Mouse (Mus musculus) liver, adult (tissue): Measurements from ENCODE around the gene Ccdc92.

ENCODE experiments used
- GATA4 ChIP-seq: IDR thresholded peaks from 2 replicates; pipeline ENCODE4 v1.6.1; 2014; ENCODE audit warnings: mild to moderate bottlenecking, low read length; ENCODE audit not compliant: insufficient replicate concordance

Gene Ccdc92

DNA sequence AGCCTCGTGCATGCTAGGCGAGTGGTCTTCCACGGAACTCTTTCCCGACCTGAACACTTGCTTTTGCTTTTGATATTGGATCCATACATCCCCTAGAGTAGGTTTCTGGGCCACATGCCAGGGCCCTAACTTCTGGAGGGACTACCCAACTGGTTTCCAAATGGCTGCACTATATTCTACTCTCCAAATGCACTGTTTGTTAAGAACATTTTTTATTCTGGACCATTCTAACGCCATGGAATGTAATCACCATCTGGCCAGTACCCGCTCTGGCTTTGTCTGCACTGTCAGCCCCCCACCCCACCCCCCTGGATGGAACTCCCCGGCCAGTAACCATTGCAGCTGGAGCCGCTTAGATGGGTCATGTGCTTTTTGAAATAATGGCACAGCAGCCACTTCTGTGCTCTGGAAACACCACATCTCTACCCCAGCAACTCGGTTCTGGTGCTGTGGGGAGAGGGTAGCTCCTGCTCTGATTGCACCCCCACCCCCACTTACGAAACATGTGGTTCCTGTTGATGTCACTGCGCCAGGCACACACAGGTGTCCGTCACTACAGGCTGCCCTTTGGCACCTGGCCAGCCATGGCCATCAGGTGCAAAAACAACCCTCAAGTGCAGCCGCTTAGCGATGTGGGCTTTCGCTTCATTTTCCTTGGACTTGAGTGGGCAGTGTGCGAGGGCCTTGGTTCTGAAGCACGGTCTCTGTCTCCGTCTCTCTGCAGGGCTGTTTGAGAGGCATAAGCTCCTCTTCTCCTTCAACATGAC lies 39.9 kb downstream of the Ccdc92 start:
- no peak for TF ChIP-seq GATA4

DNA sequence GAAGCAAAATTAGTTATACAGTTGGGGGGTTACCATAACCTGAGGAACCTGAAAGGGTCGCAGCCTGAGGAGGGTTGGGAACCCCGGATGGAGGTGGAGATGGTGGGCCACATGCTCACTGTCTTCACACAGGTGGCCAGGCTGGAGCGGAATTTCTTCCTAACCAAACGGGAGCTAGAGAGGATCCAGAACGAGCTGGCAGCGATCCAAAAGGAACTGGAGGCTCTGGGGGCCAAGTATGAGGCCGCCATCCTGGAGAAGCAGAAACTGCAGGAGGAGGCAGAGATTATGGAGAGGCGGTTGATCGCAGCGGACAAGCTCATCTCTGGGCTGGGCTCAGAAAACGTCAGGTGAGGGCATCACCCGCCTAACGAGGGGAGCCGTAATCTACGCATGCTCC lies 45.2 kb downstream of the Ccdc92 start:
- TF ChIP-seq GATA4 = no peak

DNA sequence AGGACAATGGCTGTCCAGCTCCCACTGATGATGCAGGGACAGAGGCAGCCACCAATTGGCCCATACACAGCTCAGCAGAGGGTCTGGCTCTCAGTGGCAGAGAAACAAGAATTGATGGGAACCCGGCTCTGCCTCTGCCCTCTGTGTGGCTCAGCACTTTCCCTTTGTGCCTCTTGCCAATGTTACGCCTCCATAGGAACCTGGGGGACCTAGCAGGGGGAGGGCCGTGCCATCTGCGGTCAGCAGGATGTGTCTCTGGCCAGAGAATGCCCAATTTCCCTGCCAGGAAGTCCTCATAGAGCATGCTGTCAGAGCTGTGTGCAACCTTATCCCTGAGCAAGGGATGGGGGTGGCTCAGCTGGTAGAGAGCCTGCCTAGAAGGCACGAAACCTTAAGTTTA lies 47.4 kb downstream of the Ccdc92 start:
- TF ChIP-seq GATA4 = no peak

DNA sequence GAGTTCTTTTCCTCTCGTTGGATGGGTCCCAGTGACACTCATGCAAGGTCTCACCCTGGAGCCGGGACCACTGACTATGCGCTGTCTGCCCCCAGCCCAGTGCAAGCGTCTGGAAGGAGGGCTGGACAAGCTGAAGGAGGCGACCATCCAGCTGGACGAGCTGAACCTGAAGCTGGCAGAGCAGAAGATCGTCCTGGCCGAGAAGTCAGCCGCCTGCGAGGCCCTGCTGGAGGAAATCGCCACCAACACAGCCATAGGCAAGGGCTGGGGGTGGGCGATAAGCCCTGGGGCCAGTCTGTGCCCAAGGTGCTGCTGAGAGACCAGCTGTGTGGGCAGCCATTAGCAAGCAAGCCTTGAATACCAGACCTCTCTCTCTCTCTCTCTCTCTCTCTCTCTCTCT lies 49.8 kb downstream of the Ccdc92 start:
- TF ChIP-seq GATA4 = no peak

DNA sequence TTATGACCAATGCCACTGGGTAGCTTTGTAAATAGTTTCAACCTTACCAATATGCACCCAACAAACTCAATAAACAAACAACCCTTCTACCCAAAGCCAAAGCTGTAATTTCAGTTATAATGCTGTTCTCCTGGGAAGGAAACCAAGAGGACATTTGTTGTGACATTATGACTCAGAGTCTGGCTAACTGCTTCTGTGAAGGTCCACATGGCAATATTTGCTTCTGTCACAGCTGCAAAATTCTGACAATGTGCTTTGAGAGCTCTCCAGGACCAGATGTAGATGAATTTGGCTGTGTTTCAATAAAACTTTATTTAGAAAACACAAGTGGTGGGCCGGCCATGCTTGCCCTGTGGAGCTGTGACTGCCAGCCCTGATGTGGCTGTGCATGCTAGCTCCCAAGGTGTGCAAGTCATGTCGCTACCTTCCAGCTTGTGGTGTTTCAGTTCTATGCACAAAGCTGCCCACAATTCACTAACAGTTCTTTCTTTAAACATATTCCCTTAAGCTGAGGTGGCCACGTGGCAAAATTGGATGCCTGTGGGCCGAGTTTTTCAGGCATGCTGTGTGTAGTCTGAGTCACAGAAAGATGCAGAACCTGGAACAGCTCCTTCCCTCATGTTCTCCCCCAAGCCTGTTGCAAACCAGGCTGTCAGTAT lies 52.4 kb downstream of the Ccdc92 start:
- no peak for TF ChIP-seq GATA4

DNA sequence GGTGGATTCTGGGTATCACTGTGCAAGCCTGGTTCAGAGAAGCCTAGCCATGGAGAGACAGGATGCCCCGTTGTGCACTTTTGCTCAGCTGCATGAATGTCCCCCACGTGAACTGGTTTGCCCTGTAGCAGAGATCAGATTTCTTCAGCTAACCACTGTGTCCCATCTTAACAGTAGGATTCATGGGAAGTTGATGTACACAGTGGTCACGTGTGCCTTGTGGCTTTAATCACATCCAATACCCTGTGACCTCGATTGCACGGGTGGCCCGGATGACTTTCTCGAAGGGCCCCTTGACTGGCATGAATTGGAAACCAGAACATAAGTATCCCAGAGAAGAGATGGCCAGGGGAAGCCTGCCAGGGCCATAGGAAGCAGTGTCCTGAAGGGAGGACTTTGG lies 70.1 kb downstream of the Ccdc92 start:
- no peak for TF ChIP-seq GATA4

DNA sequence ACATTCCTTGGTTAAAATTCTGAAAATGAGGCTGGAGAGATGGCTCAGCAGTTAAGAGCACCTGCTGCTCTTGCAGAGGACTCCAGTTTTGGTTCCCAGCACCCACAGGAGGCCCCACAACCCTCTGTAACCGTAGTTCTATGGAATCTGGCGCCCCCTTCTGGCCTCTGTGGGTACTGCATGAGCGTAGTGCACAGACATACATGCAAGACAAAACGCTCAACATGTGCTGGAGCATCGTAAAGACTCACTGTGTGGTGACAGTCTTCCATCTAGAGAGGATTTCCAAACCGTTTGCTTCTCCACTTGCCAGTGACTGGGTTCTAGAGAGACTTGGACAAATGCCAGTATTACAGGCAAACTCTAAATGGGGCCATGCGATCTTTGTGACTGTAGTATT lies 76.6 kb downstream of the Ccdc92 start:
- no peak for TF ChIP-seq GATA4
